In the genomic region with DNA sequence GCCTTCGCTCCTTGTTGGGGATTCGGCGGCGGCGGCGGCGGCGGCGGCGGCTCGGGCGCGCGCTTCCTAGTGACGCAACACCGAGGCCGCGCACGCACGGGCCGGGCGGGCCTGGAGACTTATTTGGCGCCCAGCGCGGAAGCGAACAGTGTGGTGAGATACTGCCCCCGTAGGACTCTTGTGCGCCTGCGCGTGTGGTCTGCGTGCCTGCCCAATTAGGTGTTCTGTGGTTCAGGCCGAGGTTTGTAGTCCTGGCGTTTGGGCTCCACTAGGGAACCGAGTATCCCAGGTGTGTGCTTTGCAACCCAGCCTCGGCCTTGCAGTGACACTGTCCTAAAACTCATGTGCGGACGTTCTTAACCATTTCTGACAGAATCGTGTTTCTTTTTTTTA, we compare ENCODE assay signal across 7 mouse cellular contexts. TPM values are rescaled to one million over a fixed set of nuclear protein-coding genes. Genes with fewer than 3 reads are reported as not detected.
DNase-seq lines count a peak whose midpoint lies in the region; ATAC-seq lines count a peak whose summit lies in the region.
"Not testable (repeated sequence)": the region's sequence is repeated elsewhere in the genome, so short reads cannot be mapped to it uniquely, and the experiment has no call there.

TSS of gene Gmeb2 (minus strand) at position 78 of the 393 bp plus-strand sequence.

- ATAC-seq in embryonic facial prominence, embryonic 12.5 days (ENCODE audit: insufficient number of reproducible peaks, insufficient read depth, low FRiP score, low TSS enrichment), result peak; percentile 94
- peak; percentile 95 for ATAC-seq in limb, embryonic 11.5 days (ENCODE audit: insufficient number of reproducible peaks, low FRiP score, low TSS enrichment, low read depth)
- ATAC-seq in midbrain, embryonic 14.5 days (ENCODE audit: low FRiP score, low TSS enrichment), result peak; percentile 95

- H3K4me2 ChIP-seq in embryonic facial prominence, embryonic 12.5 days (replicated peaks), result peak within 1 kb of the TSS; percentile 62
- H3K4me2 ChIP-seq in limb, embryonic 11.5 days (ENCODE audit: low read depth, severe bottlenecking), result peak within 1 kb of the TSS; percentile 70
- H3K4me2 ChIP-seq in midbrain, embryonic 14.5 days (ENCODE audit: low read length), result peak within 1 kb of the TSS; percentile 72

- not testable (repeated sequence) for H3K27me3 ChIP-seq in embryonic facial prominence, embryonic 12.5 days; limb, embryonic 11.5 days (ENCODE audit: control insufficient read depth, insufficient read depth, low read length); midbrain, embryonic 14.5 days (ENCODE audit: control insufficient read depth, insufficient read depth, low read length)

- peak within 1 kb of the TSS; percentile 95 for H3K27ac ChIP-seq in embryonic facial prominence, embryonic 12.5 days
- peak within 1 kb of the TSS; percentile 94 for H3K27ac ChIP-seq in limb, embryonic 11.5 days (replicated peaks; ENCODE audit: low read depth, low read length)
- peak within 1 kb of the TSS; percentile 97 for H3K27ac ChIP-seq in midbrain, embryonic 14.5 days (replicated peaks; ENCODE audit: low read depth, low read length)

- H3K9me3 ChIP-seq in embryonic facial prominence, embryonic 12.5 days; limb, embryonic 11.5 days (ENCODE audit: control insufficient read depth, low read length); midbrain, embryonic 14.5 days (ENCODE audit: control insufficient read depth, low read length): not testable (repeated sequence)

- H3K4me1 ChIP-seq in embryonic facial prominence, embryonic 12.5 days, result peaks cover 17% of the 10 kb centered on the region
- H3K4me1 ChIP-seq in limb, embryonic 11.5 days (ENCODE audit: control insufficient read depth, insufficient read depth, low read length), result not testable (repeated sequence)
- peaks cover 15% of the 10 kb centered on the region for H3K4me1 ChIP-seq in midbrain, embryonic 14.5 days (ENCODE audit: control insufficient read depth, insufficient read depth, low read length)

- peak; percentile 93 for DNase-seq in adrenal gland, postnatal 25 days
- DNase-seq in heart, adult 11 months, result peak; percentile 100
- DNase-seq in kidney, adult 18-20 months, result peak; percentile 93
- DNase-seq in limb, embryonic 11.5 days (ENCODE audit: low spot score), result peak; percentile 93
- DNase-seq in midbrain, embryonic 14.5 days, result peak; percentile 98
- DNase-seq in spleen, adult 18-20 months, result peak; percentile 86 to 90

- peaks cover 15% of the 10 kb centered on the region for H3K36me3 ChIP-seq in embryonic facial prominence, embryonic 12.5 days
- not testable (repeated sequence) for H3K36me3 ChIP-seq in limb, embryonic 11.5 days (ENCODE audit: control insufficient read depth, insufficient read depth, low read length); midbrain, embryonic 14.5 days (ENCODE audit: control insufficient read depth, insufficient read depth, low read length)

- peak within 1 kb of the TSS; percentile 75 for H3K9ac ChIP-seq in embryonic facial prominence, embryonic 12.5 days
- peak within 1 kb of the TSS; percentile 90 for H3K9ac ChIP-seq in limb, embryonic 11.5 days (ENCODE audit: low read length)
- peak within 1 kb of the TSS; percentile 82 for H3K9ac ChIP-seq in midbrain, embryonic 14.5 days (replicated peaks; ENCODE audit: low read length)

- H3K4me3 ChIP-seq in embryonic facial prominence, embryonic 12.5 days, result peak within 1 kb of the TSS; percentile 56
- H3K4me3 ChIP-seq in limb, embryonic 11.5 days (ENCODE audit: low read depth, low read length), result peak within 1 kb of the TSS; percentile 63
- peak within 1 kb of the TSS; percentile 66 for H3K4me3 ChIP-seq in midbrain, embryonic 14.5 days (replicated peaks; ENCODE audit: low read depth, low read length)

- WGBS in embryonic facial prominence, embryonic 12.5 days, result 1% methylated on average over 28 of the region's 38 CpGs
- under 1% methylated on average over 24 of the region's 38 CpGs for WGBS in limb, embryonic 11.5 days
- WGBS in midbrain, embryonic 14.5 days, result 0% methylated on average over 23 of the region's 38 CpGs

RNA-seq across cellular contexts. Expression of gene Gmeb2, which starts in this region (rescaled TPM):
- total RNA-seq in adrenal gland, postnatal 25 days (2021), result 15.3 and 18.5 TPM in 2 replicates
- polyA plus RNA-seq in embryonic facial prominence, embryonic 12.5 days (2016; fragmentation: Nextera tagmentation; extraction: Ambion mirVana), result 19.7 and 20.3 TPM in 2 replicates
- polyA plus RNA-seq in limb, embryonic 11.5 days (2014; fragmentation: Nextera tagmentation; extraction: Ambion mirVana), result 19.7 and 21.3 TPM in 2 replicates
- 15.7 and 19.5 TPM in 2 replicates for polyA plus RNA-seq in midbrain, embryonic 14.5 days (2014; fragmentation: Nextera tagmentation; extraction: Ambion mirVana)

Comparison
In these comparisons a context has a peak if more than half of its experiments do, and no peak if none do; other contexts are left out.
1. Peak in every context shown above with its lines: DNase-seq, ATAC-seq, H3K4me3 ChIP-seq and H3K27ac ChIP-seq.